Mouse (Mus musculus) retina, postnatal 1 day (tissue): ENCODE data around the gene Pgam2.

Experiments
- DNase-seq: peaks from one replicate; pipeline ENCODE4 v3.0.0-alpha.2; 2012

Gene Pgam2

GRCm38 (mm10) chr11:5762633-5762982 lies 40.9 kb downstream of the Pgam2 start:
- no peak for DNase-seq

DNA sequence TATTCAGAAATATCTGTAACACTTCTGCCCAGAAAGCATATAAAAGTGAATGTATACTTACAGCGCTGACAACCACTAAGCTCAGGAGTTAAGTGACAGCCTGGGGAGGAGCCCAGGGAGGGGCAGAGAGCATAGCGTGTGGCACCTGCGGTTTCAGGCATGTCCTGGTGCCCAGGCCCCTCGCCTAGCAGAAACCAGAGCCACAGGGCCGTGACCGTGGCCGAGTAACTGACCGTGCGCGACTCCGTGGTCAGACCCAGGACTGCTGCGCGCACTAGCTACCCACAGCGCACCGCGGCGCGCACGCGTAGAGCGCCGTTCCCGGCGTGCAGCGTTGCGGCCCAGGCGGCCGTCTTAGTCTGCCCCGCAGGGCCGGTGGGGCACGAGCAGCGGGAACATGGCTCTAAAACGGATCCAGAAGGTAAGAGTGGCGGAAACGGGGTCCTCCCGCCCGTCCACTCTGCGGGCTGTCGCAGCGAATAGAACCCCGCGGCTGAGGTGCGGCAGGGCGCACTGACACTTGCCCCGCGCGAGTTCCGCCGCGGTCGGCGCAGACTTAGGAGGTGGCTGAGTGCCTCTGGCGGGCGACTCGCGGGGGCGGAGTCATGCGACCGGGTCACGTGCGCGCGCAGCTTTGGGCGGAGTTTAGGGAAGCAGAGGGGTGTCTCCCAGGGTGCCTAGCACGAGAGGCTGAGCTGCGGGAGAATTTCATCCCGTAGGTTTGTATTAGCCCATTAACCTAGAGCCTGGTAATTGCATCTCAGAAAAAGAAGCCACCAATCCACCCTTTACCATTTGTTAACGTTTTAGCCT lies 41.5 kb downstream of the Pgam2 start, which contains the start of gene Urgcp:
Gene Urgcp, minus strand, starts transcription at position 557 of the 813 bp plus-strand sequence.
- peak; percentile 97 for DNase-seq

- DNase-seq, result peak; percentile 52
Measured at GRCm38 (mm10) chr11:5753755-5754154, 49.8 kb downstream of the Pgam2 start.
